Mouse (Mus musculus): ENCODE results near the gene Sdccag8. TPM values are rescaled to one million over a fixed set of nuclear protein-coding genes. Genes with fewer than 3 reads are reported as not detected.

Gene Sdccag8
- polyA plus RNA-seq, 1 experiment from 2014 or later, result 9.8 TPM

GRCm38 (mm10) chr1:176874155-176874554, 59.7 kb downstream of the Sdccag8 start:
- Histone ChIP-seq H3K4me3 (ENCODE audit: low read depth, low read length) (no peak overlapping the region), H3K36me3 (ENCODE audit: control insufficient read depth, insufficient read depth, low read length) (no peaks in the 10 kb centered on the region), H3K27me3 (ENCODE audit: control insufficient read depth, insufficient read depth, low read length) (no peaks in the 10 kb centered on the region), H3K9ac (ENCODE audit: low read depth, low read length) (no peak overlapping the region), H3K9me3 (replicated peaks; ENCODE audit: control insufficient read depth, low read length) (no peaks in the 10 kb centered on the region), H3K27ac (ENCODE audit: low read depth, low read length) (no peak overlapping the region), H3K4me1 (ENCODE audit: control insufficient read depth, insufficient read depth, low read length) (no peaks in the 10 kb centered on the region), H3K4me2 (no peak overlapping the region)
- ATAC-seq (replicated peaks; ENCODE audit: insufficient number of reproducible peaks, low FRiP score, low TSS enrichment), result no peak

- ATAC-seq (replicated peaks; ENCODE audit: insufficient number of reproducible peaks, low FRiP score, low TSS enrichment), result no peak
- Histone ChIP-seq H3K9ac (ENCODE audit: low read depth, low read length) (no peak overlapping the region), H3K4me3 (ENCODE audit: low read depth, low read length) (no peak overlapping the region), H3K9me3 (replicated peaks; ENCODE audit: control insufficient read depth, low read length) (no peaks in the 10 kb centered on the region), H3K27me3 (ENCODE audit: control insufficient read depth, insufficient read depth, low read length) (no peaks in the 10 kb centered on the region), H3K4me1 (ENCODE audit: control insufficient read depth, insufficient read depth, low read length) (no peaks in the 10 kb centered on the region), H3K27ac (ENCODE audit: low read depth, low read length) (no peak overlapping the region), H3K36me3 (ENCODE audit: control insufficient read depth, insufficient read depth, low read length) (no peaks in the 10 kb centered on the region), H3K4me2 (no peak overlapping the region)
- 45% methylated on average over 3 of the region's 3 CpGs for WGBS (ENCODE audit: insufficient replicate concordance)
Measured at GRCm38 (mm10) chr1:176877756-176878155, 63.3 kb downstream of the Sdccag8 start.

- H3K36me3 ChIP-seq (ENCODE audit: control insufficient read depth, insufficient read depth, low read length), result no peaks in the 10 kb centered on the region
- no peaks in the 10 kb centered on the region for H3K27me3 ChIP-seq (ENCODE audit: control insufficient read depth, insufficient read depth, low read length)
- no peaks in the 10 kb centered on the region for H3K4me1 ChIP-seq (ENCODE audit: control insufficient read depth, insufficient read depth, low read length)
- no peak overlapping the region for H3K4me2 ChIP-seq
- WGBS (ENCODE audit: insufficient replicate concordance), result 62% methylated on average over 2 of the region's 2 CpGs
- no peaks in the 10 kb centered on the region for H3K9me3 ChIP-seq (replicated peaks; ENCODE audit: control insufficient read depth, low read length)
- ATAC-seq (replicated peaks; ENCODE audit: insufficient number of reproducible peaks, low FRiP score, low TSS enrichment), result no peak
- H3K9ac ChIP-seq (ENCODE audit: low read depth, low read length), result no peak overlapping the region
- H3K27ac ChIP-seq (ENCODE audit: low read depth, low read length), result no peak overlapping the region
- H3K4me3 ChIP-seq (ENCODE audit: low read depth, low read length), result no peak overlapping the region
Measured at GRCm38 (mm10) chr1:176879005-176879404, 64.5 kb downstream of the Sdccag8 start.

- Histone ChIP-seq H3K36me3 (ENCODE audit: control insufficient read depth, insufficient read depth, low read length) (no peaks in the 10 kb centered on the region), H3K27ac (ENCODE audit: low read depth, low read length) (no peak overlapping the region), H3K9ac (ENCODE audit: low read depth, low read length) (no peak overlapping the region), H3K4me3 (ENCODE audit: low read depth, low read length) (no peak overlapping the region), H3K27me3 (ENCODE audit: control insufficient read depth, insufficient read depth, low read length) (no peaks in the 10 kb centered on the region), H3K9me3 (replicated peaks; ENCODE audit: control insufficient read depth, low read length) (no peaks in the 10 kb centered on the region), H3K4me2 (no peak overlapping the region), H3K4me1 (ENCODE audit: control insufficient read depth, insufficient read depth, low read length) (no peaks in the 10 kb centered on the region)
- 76% methylated on average over 6 of the region's 6 CpGs for WGBS (ENCODE audit: insufficient replicate concordance)
- ATAC-seq (replicated peaks; ENCODE audit: insufficient number of reproducible peaks, low FRiP score, low TSS enrichment), result no peak
Measured at GRCm38 (mm10) chr1:176879614-176880013, 65.2 kb downstream of the Sdccag8 start.

- no peaks in the 10 kb centered on the region for H3K9me3 ChIP-seq (replicated peaks; ENCODE audit: control insufficient read depth, low read length)
- H3K27ac ChIP-seq (ENCODE audit: low read depth, low read length), result no peak overlapping the region
- H3K4me2 ChIP-seq, result no peak overlapping the region
- 0 out of 2 replicates have a peak, but pooled peaks cover 2% of the 10 kb centered on the region for H3K4me1 ChIP-seq (ENCODE audit: control insufficient read depth, insufficient read depth, low read length)
- no peak overlapping the region for H3K4me3 ChIP-seq (ENCODE audit: low read depth, low read length)
- 47% methylated on average over 5 of the region's 5 CpGs for WGBS (ENCODE audit: insufficient replicate concordance)
- H3K36me3 ChIP-seq (ENCODE audit: control insufficient read depth, insufficient read depth, low read length), result no peaks in the 10 kb centered on the region
- H3K27me3 ChIP-seq (ENCODE audit: control insufficient read depth, insufficient read depth, low read length), result no peaks in the 10 kb centered on the region
- H3K9ac ChIP-seq (ENCODE audit: low read depth, low read length), result no peak overlapping the region
- ATAC-seq (replicated peaks; ENCODE audit: insufficient number of reproducible peaks, low FRiP score, low TSS enrichment), result no peak
Measured at GRCm38 (mm10) chr1:176880101-176880500, 65.6 kb downstream of the Sdccag8 start.

- H3K9ac ChIP-seq (ENCODE audit: low read depth, low read length), result no peak overlapping the region
- no peak overlapping the region for H3K4me2 ChIP-seq
- H3K4me1 ChIP-seq (ENCODE audit: control insufficient read depth, insufficient read depth, low read length), result peaks cover 8% of the 10 kb centered on the region; the same call in 1 of the 2 replicates
- 78% methylated on average over 6 of the region's 6 CpGs for WGBS (ENCODE audit: insufficient replicate concordance)
- ATAC-seq (replicated peaks; ENCODE audit: insufficient number of reproducible peaks, low FRiP score, low TSS enrichment), result no peak
- no peaks in the 10 kb centered on the region for H3K27me3 ChIP-seq (ENCODE audit: control insufficient read depth, insufficient read depth, low read length)
- H3K36me3 ChIP-seq (ENCODE audit: control insufficient read depth, insufficient read depth, low read length), result no peaks in the 10 kb centered on the region
- H3K4me3 ChIP-seq (ENCODE audit: low read depth, low read length), result no peak overlapping the region
- no peaks in the 10 kb centered on the region for H3K9me3 ChIP-seq (replicated peaks; ENCODE audit: control insufficient read depth, low read length)
- no peak overlapping the region for H3K27ac ChIP-seq (ENCODE audit: low read depth, low read length)
Measured at GRCm38 (mm10) chr1:176880943-176881342, 66.5 kb downstream of the Sdccag8 start.

- H3K4me2 ChIP-seq, result no peak overlapping the region
- H3K9me3 ChIP-seq (replicated peaks; ENCODE audit: control insufficient read depth, low read length), result no peaks in the 10 kb centered on the region
- peaks cover 8% of the 10 kb centered on the region; the same call in 1 of the 2 replicates for H3K4me1 ChIP-seq (ENCODE audit: control insufficient read depth, insufficient read depth, low read length)
- H3K36me3 ChIP-seq (ENCODE audit: control insufficient read depth, insufficient read depth, low read length), result no peaks in the 10 kb centered on the region
- peak overlapping the region; percentile 42; the same call in 1 of the 2 replicates for H3K27ac ChIP-seq (ENCODE audit: low read depth, low read length)
- 59% methylated on average over 17 of the region's 17 CpGs for WGBS (ENCODE audit: insufficient replicate concordance)
- no peak overlapping the region for H3K9ac ChIP-seq (ENCODE audit: low read depth, low read length)
- peak; percentile 61; the same call in 1 of the 2 replicates for ATAC-seq (replicated peaks; ENCODE audit: insufficient number of reproducible peaks, low FRiP score, low TSS enrichment)
- no peaks in the 10 kb centered on the region for H3K27me3 ChIP-seq (ENCODE audit: control insufficient read depth, insufficient read depth, low read length)
- no peak overlapping the region for H3K4me3 ChIP-seq (ENCODE audit: low read depth, low read length)
Measured at GRCm38 (mm10) chr1:176885207-176885933, 70.9 kb downstream of the Sdccag8 start.

DNA sequence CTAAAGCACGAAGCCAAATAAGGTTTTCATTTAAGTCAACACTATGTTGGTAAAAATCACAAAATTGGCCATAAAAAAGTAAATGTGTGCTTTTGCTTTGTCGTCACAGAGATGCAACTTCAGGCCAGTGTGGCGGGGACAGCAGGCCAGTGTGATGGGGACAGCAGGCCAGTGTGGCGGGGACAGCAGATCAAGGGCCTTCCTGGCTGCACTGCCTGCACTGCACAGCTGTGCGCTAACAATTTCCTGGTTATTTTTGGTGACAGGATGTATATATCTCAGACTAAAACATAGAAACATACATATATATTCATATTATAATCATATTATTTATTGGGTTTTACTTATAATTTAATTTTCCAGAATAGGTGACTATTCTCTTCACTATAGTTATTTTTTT, 71.5 kb downstream of the Sdccag8 start:
- H3K9ac ChIP-seq (ENCODE audit: low read depth, low read length), result no peak overlapping the region
- peaks cover 8% of the 10 kb centered on the region; the same call in 1 of the 2 replicates for H3K4me1 ChIP-seq (ENCODE audit: control insufficient read depth, insufficient read depth, low read length)
- no peak overlapping the region for H3K4me3 ChIP-seq (ENCODE audit: low read depth, low read length)
- no peaks in the 10 kb centered on the region for H3K36me3 ChIP-seq (ENCODE audit: control insufficient read depth, insufficient read depth, low read length)
- no peaks in the 10 kb centered on the region for H3K27me3 ChIP-seq (ENCODE audit: control insufficient read depth, insufficient read depth, low read length)
- no peak overlapping the region for H3K27ac ChIP-seq (ENCODE audit: low read depth, low read length)
- no peaks in the 10 kb centered on the region for H3K9me3 ChIP-seq (replicated peaks; ENCODE audit: control insufficient read depth, low read length)
- no peak overlapping the region for H3K4me2 ChIP-seq
- WGBS (ENCODE audit: insufficient replicate concordance), result 78% methylated on average over 5 of the region's 5 CpGs
- no peak for ATAC-seq (replicated peaks; ENCODE audit: insufficient number of reproducible peaks, low FRiP score, low TSS enrichment)

DNA sequence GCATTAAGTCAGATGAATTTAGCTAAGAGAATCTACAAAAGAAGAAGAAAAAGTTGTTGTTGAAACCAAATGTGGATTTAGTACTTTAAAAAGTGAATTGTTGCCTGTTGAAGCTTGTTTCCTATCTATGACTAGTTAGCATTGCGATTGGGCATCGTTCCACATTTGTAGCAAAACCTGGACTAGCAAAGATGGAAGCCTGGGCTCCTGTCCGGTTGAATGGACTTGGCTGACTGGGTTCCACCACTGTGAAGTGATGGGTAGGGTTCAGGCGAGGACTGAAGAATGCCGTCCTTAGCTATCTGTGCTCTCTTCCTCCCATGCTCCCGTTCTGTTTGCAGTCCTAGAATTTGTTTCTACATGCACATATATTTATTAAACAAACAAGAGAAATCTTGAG, 89.3 kb downstream of the Sdccag8 start:
- H3K4me3 ChIP-seq (ENCODE audit: low read depth, low read length), result no peak overlapping the region
- no peak for ATAC-seq (replicated peaks; ENCODE audit: insufficient number of reproducible peaks, low FRiP score, low TSS enrichment)
- no peaks in the 10 kb centered on the region for H3K4me1 ChIP-seq (ENCODE audit: control insufficient read depth, insufficient read depth, low read length)
- no peak overlapping the region for H3K9ac ChIP-seq (ENCODE audit: low read depth, low read length)
- H3K27me3 ChIP-seq (ENCODE audit: control insufficient read depth, insufficient read depth, low read length), result no peaks in the 10 kb centered on the region
- H3K36me3 ChIP-seq (ENCODE audit: control insufficient read depth, insufficient read depth, low read length), result no peaks in the 10 kb centered on the region
- no peaks in the 10 kb centered on the region for H3K9me3 ChIP-seq (replicated peaks; ENCODE audit: control insufficient read depth, low read length)
- H3K4me2 ChIP-seq, result no peak overlapping the region
- WGBS (ENCODE audit: insufficient replicate concordance), result 77% methylated on average over 6 of the region's 6 CpGs
- H3K27ac ChIP-seq (ENCODE audit: low read depth, low read length), result no peak overlapping the region

All from heart, embryonic 11.5 days (tissue).